Mouse (Mus musculus) myocyte (in vitro differentiated cells): ENCODE data around the gene Il22ra2. TPM values are rescaled to one million over a fixed set of nuclear protein-coding genes. Genes with fewer than 3 reads are reported as not detected.

Source experiments
- H3K27me3 ChIP-seq: one replicate; pipeline ENCODE4 v1.6.1; 2011; ENCODE audit not compliant: control insufficient read depth, insufficient read depth, insufficient read length
- H3K36me3 ChIP-seq: one replicate; pipeline ENCODE4 v1.6.1; 2011; ENCODE audit not compliant: control insufficient read depth, insufficient read depth
- H3K4me2 ChIP-seq: one replicate; pipeline ENCODE4 v1.6.1; 2011; ENCODE audit warnings: low read depth, control low read depth
- H3K4me3 ChIP-seq: one replicate; pipeline ENCODE4 v1.5.1; 2011; ENCODE audit warnings: mild to moderate bottlenecking, control low read depth, moderate library complexity
- H3K79me2 ChIP-seq: one replicate; pipeline ENCODE4 v1.6.1; 2011; ENCODE audit not compliant: control insufficient read depth, insufficient read depth
- H3ac ChIP-seq: one replicate; pipeline ENCODE4 v1.6.1; 2011; ENCODE audit not compliant: control insufficient read depth, insufficient read length
- CEBPB ChIP-seq: IDR thresholded peaks from 2 replicates; pipeline ENCODE4 v1.6.1; 2011; ENCODE audit warnings: mild to moderate bottlenecking, moderate library complexity; ENCODE audit not compliant: poor library complexity, insufficient read depth, severe bottlenecking
- E2F4 ChIP-seq: IDR thresholded peaks from one replicate; pipeline ENCODE4 v1.6.1; 2011; ENCODE audit warnings: mild to moderate bottlenecking, control low read depth, moderate library complexity; ENCODE audit not compliant: insufficient read depth
- MYOD1 ChIP-seq, 3 experiments: IDR thresholded peaks; one replicate each; pipeline ENCODE4 v1.6.1; 2011; ENCODE audit warnings: control low read depth in 2 of 3, low read depth in 2 of 3, mild to moderate bottlenecking in 2 of 3, moderate library complexity in 1 of 3; ENCODE audit not compliant: insufficient read length in 2 of 3, control insufficient read depth in 1 of 3
- MYOG ChIP-seq, 3 experiments: IDR thresholded peaks; one replicate each; pipeline ENCODE4 v1.6.1; 2011; ENCODE audit warnings: control low read depth in 2 of 3, low read depth in 2 of 3, mild to moderate bottlenecking in 2 of 3; ENCODE audit not compliant: insufficient read length in 2 of 3, control insufficient read depth in 1 of 3, insufficient read depth in 1 of 3
- POLR2AphosphoS2 ChIP-seq: IDR thresholded peaks from one replicate; pipeline ENCODE4 v1.6.1; 2011; ENCODE audit warnings: low read depth, control low read depth; ENCODE audit not compliant: insufficient read length
- REST ChIP-seq: IDR thresholded peaks from one replicate; pipeline ENCODE4 v1.6.1; 2011; ENCODE audit warnings: mild to moderate bottlenecking, control low read depth, moderate library complexity; ENCODE audit not compliant: insufficient read depth, insufficient read length
- SRF ChIP-seq: IDR thresholded peaks from one replicate; pipeline ENCODE4 v1.6.1; 2011; ENCODE audit warnings: low read depth; ENCODE audit not compliant: control insufficient read depth, insufficient read length
- TCF12 ChIP-seq: IDR thresholded peaks from one replicate; pipeline ENCODE4 v1.6.1; 2011; ENCODE audit warnings: mild to moderate bottlenecking, control low read depth; ENCODE audit not compliant: poor library complexity, insufficient read depth, severe bottlenecking
- TCF3 ChIP-seq: IDR thresholded peaks from one replicate; pipeline ENCODE4 v1.6.1; 2011; ENCODE audit warnings: low read depth, control low read depth; ENCODE audit not compliant: insufficient read length
- USF1 ChIP-seq: IDR thresholded peaks from one replicate; pipeline ENCODE4 v1.6.1; 2011; ENCODE audit warnings: low read depth, mild to moderate bottlenecking, control low read depth, moderate library complexity
- polyA plus RNA-seq: library from polyadenylated mRNA; unstranded; fragments of >200 nt; fragmentation: generic; extraction: Trizol; gene quantifications from one replicate; pipeline ENCODE4 v1.2.1, GENCODE M21; 2012; ENCODE audit warnings: missing spikeins

Gene Il22ra2
- polyA plus RNA-seq, 1 experiment = not detected

GRCm38 (mm10) chr10:19592556-19592955 is 29.2 kb upstream of the Il22ra2 start:
- no peak for TF ChIP-seq TCF12
- TF ChIP-seq TCF3 = no peak
- no peak for TF ChIP-seq POLR2AphosphoS2
- TF ChIP-seq MYOD1 (IDR thresholded peaks at IDR 0.05; ENCODE audit: control insufficient read depth in 1 of 3, insufficient read length in 2 of 3, low read depth in 2 of 3) = no peak
- no peak for TF ChIP-seq E2F4
- TF ChIP-seq USF1 = no peak
- TF ChIP-seq SRF = no peak
- no peak for TF ChIP-seq CEBPB
- H3K27me3 ChIP-seq = no peaks in the 10 kb centered on the region
- peak overlapping the region; percentile 70 for H3K4me2 ChIP-seq
- H3K4me3 ChIP-seq = peak overlapping the region; percentile 44
- peaks cover 12% of the 10 kb centered on the region for H3K79me2 ChIP-seq
- peak overlapping the region; percentile 43 for H3ac ChIP-seq
- no peaks in the 10 kb centered on the region for H3K36me3 ChIP-seq

GRCm38 (mm10) chr10:19593296-19593695 is 28.5 kb upstream of the Il22ra2 start:
- Histone ChIP-seq H3K36me3 (peaks cover 2% of the 10 kb centered on the region), H3K4me2 (peak overlapping the region; percentile 36), H3ac (no peak overlapping the region), H3K4me3 (peak overlapping the region; percentile 44), H3K27me3 (no peaks in the 10 kb centered on the region), H3K79me2 (peaks cover 12% of the 10 kb centered on the region)
- TF ChIP-seq TCF3 (no peak), SRF (no peak), MYOG (IDR thresholded peaks at IDR 0.05; ENCODE audit: control insufficient read depth in 1 of 3, insufficient read depth in 1 of 3, insufficient read length in 2 of 3, low read depth in 2 of 3) (no peak), TCF12 (no peak), MYOD1 (IDR thresholded peaks at IDR 0.05; ENCODE audit: control insufficient read depth in 1 of 3, insufficient read length in 2 of 3, low read depth in 2 of 3) (no peak), USF1 (no peak)

- no peaks in the 10 kb centered on the region for H3K27me3 ChIP-seq
- peak overlapping the region; percentile 36 for H3K4me2 ChIP-seq
- peaks cover 12% of the 10 kb centered on the region for H3K79me2 ChIP-seq
- no peak overlapping the region for H3ac ChIP-seq
- no peak overlapping the region for H3K4me3 ChIP-seq
- TF ChIP-seq CEBPB (no peak), MYOD1 (IDR thresholded peaks at IDR 0.05; ENCODE audit: control insufficient read depth in 1 of 3, insufficient read length in 2 of 3, low read depth in 2 of 3) (no peak), SRF (no peak), TCF3 (no peak), E2F4 (no peak)
- peaks cover 6% of the 10 kb centered on the region for H3K36me3 ChIP-seq
Measured at GRCm38 (mm10) chr10:19594201-19594905, 27.4 kb upstream of the Il22ra2 start.

- no peak for TF ChIP-seq REST
- no peak for TF ChIP-seq USF1
- no peak for TF ChIP-seq TCF12
Measured at GRCm38 (mm10) chr10:19596866-19597265, 24.9 kb upstream of the Il22ra2 start.

GRCm38 (mm10) chr10:19598091-19598490 is 23.7 kb upstream of the Il22ra2 start:
- no peak overlapping the region for H3ac ChIP-seq
- H3K36me3 ChIP-seq = peaks cover 21% of the 10 kb centered on the region
- H3K4me2 ChIP-seq = no peak overlapping the region
- TF ChIP-seq TCF12 = no peak
- H3K27me3 ChIP-seq = no peaks in the 10 kb centered on the region
- peaks cover 12% of the 10 kb centered on the region for H3K79me2 ChIP-seq
- H3K4me3 ChIP-seq = no peak overlapping the region

More at GRCm38 (mm10) chr10:19596866-19597265, 24.9 kb upstream of the Il22ra2 start:
- Histone ChIP-seq H3K79me2 (peaks cover 12% of the 10 kb centered on the region), H3ac (no peak overlapping the region), H3K4me2 (no peak overlapping the region), H3K36me3 (peaks cover 18% of the 10 kb centered on the region), H3K27me3 (no peaks in the 10 kb centered on the region), H3K4me3 (no peak overlapping the region)
